Mouse (Mus musculus) liver, adult 2 months (tissue): Measurements from ENCODE around the gene Apmap.

Experiments used
- CTCF ChIP-seq: fragments of 200-500 bp; IDR thresholded peaks from 2 replicates; pipeline ENCODE4 v1.5.1; 2011; ENCODE audit warnings: low read depth, low read length, control low read depth
- POLR2A ChIP-seq: fragments of 200-500 bp; IDR thresholded peaks from 2 replicates; pipeline ENCODE4 v1.6.1; 2011; ENCODE audit warnings: low read length, control low read depth; ENCODE audit not compliant: insufficient read depth; ENCODE audit errors: extremely low read depth

DNA sequence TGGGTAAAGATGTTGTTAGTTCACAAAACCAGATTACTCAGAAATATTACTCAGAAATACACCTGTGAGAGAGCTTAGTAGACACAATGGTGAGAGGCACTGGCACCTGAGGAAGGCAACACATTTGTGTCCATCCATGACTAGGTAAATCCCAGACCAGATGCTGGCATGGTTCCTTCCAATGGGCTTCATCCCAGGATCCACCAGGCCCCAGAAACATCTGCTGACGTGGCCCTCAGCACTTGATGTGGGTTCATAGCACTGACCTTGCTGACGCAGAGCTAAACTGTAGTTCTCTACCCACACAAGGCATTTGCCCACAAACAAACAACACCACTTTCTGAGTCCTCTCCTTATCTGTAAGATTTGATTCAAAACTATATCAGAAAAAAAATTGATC lies 46.4 kb upstream of the Apmap start:
- TF ChIP-seq POLR2A (no peak), CTCF (no peak)
